Mouse (Mus musculus) MEL (cell line): ENCODE results near the gene Map1s. TPM values are rescaled to one million over a fixed set of nuclear protein-coding genes. Genes with fewer than 3 reads are reported as not detected.

Experiments used
- DNase-seq: peaks from one replicate; pipeline ENCODE4 v3.0.0; 2011; ENCODE audit warnings: low read depth, low spot score
- H3K27ac ChIP-seq: 2 replicates; pipeline ENCODE4 v1.5.1; 2012; ENCODE audit warnings: low read depth, mild to moderate bottlenecking, control low read depth, low read length, moderate library complexity; ENCODE audit not compliant: control insufficient read depth
- H3K27me3 ChIP-seq, 2 experiments: fragments of 150-350 bp in 1 of 2; sonication (generic) in 1 of 2; 2 replicates each; pipeline ENCODE4 v1.6.1; 2012; ENCODE audit warnings: low read length in 2 of 2, mild to moderate bottlenecking in 2 of 2, improper control_type of control experiment in 1 of 2, moderate library complexity in 1 of 2; ENCODE audit not compliant: insufficient read depth in 2 of 2, control insufficient read depth in 1 of 2
- H3K36me3 ChIP-seq, 2 experiments: 2 replicates each; pipeline ENCODE4 v1.6.1; 2012 to 2014; ENCODE audit warnings: low read length in 2 of 2, improper control_type of control experiment in 1 of 2, inconsistent platforms in 1 of 2, mild to moderate bottlenecking in 1 of 2; ENCODE audit not compliant: insufficient read depth in 2 of 2, control insufficient read depth in 1 of 2
- H3K4me1 ChIP-seq, 2 experiments: fragments of 150-350 bp in 1 of 2; sonication (generic) in 1 of 2; 2 replicates each; pipeline ENCODE4 v1.6.1; 2012; ENCODE audit warnings: low read length in 2 of 2, improper control_type of control experiment in 1 of 2, mild to moderate bottlenecking in 1 of 2; ENCODE audit not compliant: insufficient read depth in 2 of 2, control insufficient read depth in 1 of 2
- H3K4me3 ChIP-seq, 2 experiments: fragments of 150-350 bp in 1 of 2; sonication (generic) in 1 of 2; 2 replicates each; pipeline ENCODE4 v1.5.1; 2012; ENCODE audit warnings: low read depth in 2 of 2, low read length in 2 of 2, mild to moderate bottlenecking in 2 of 2, moderate library complexity in 2 of 2, control low read depth in 1 of 2, improper control_type of control experiment in 1 of 2; ENCODE audit not compliant: control insufficient read depth in 1 of 2, insufficient read depth in 1 of 2
- H3K79me2 ChIP-seq: 2 replicates; pipeline ENCODE4 v1.6.1; 2012; ENCODE audit warnings: mild to moderate bottlenecking, low read length, moderate library complexity; ENCODE audit not compliant: control insufficient read depth, poor library complexity, insufficient read depth
- H3K9ac ChIP-seq: 2 replicates; pipeline ENCODE4 v1.6.1; 2012; ENCODE audit warnings: low read depth, mild to moderate bottlenecking, control low read depth, low read length, moderate library complexity; ENCODE audit not compliant: control insufficient read depth, poor library complexity, severe bottlenecking
- H3K9me3 ChIP-seq: fragments of 150-350 bp; sonication (generic); replicated peaks from 2 replicates; pipeline ENCODE4 v1.6.1; 2012; ENCODE audit warnings: mild to moderate bottlenecking, low read length, improper control_type of control experiment, moderate library complexity; ENCODE audit not compliant: insufficient read depth
- BHLHE40 ChIP-seq: IDR thresholded peaks from 2 replicates; pipeline ENCODE4 v1.6.1; 2012; ENCODE audit warnings: low read depth, mild to moderate bottlenecking, inconsistent platforms, low read length, improper control_type of control experiment, borderline replicate concordance
- CHD1 ChIP-seq: IDR thresholded peaks from 2 replicates; pipeline ENCODE4 v1.6.1; 2012; ENCODE audit warnings: low read depth, mild to moderate bottlenecking, inconsistent platforms, low read length, improper control_type of control experiment
- CHD2 ChIP-seq: IDR thresholded peaks from 2 replicates; pipeline ENCODE4 v1.6.1; 2011; ENCODE audit warnings: low read length, improper control_type of control experiment
- CTCF ChIP-seq, 3 experiments: IDR thresholded peaks in 2 of 3; conservative IDR thresholded peaks in 1 of 3; 2 replicates each; pipeline ENCODE4 v1.5.1; 2011 to 2012; ENCODE audit warnings: low read length in 3 of 3, low read depth in 2 of 3, mild to moderate bottlenecking in 2 of 3, improper control_type of control experiment in 1 of 3, inconsistent platforms in 1 of 3, mixed read lengths in 1 of 3, moderate library complexity in 1 of 3; ENCODE audit not compliant: control insufficient read depth in 1 of 3, insufficient read depth in 1 of 3, poor library complexity in 1 of 3, severe bottlenecking in 1 of 3
- E2F4 ChIP-seq: IDR thresholded peaks from 2 replicates; pipeline ENCODE4 v1.6.1; 2011; ENCODE audit warnings: low read depth, low read length, improper control_type of control experiment, borderline replicate concordance
- ELF1 ChIP-seq: IDR thresholded peaks from 2 replicates; pipeline ENCODE4 v1.6.1; 2014; ENCODE audit warnings: low read depth, mild to moderate bottlenecking, inconsistent platforms, low read length, improper control_type of control experiment, moderate library complexity
- ETS1 ChIP-seq: IDR thresholded peaks from 2 replicates; pipeline ENCODE4 v1.6.1; 2012; ENCODE audit warnings: low read depth, mild to moderate bottlenecking, inconsistent platforms, low read length, improper control_type of control experiment, moderate library complexity
- GABPA ChIP-seq: IDR thresholded peaks from 2 replicates; pipeline ENCODE4 v1.6.1; 2012; ENCODE audit warnings: low read depth, mild to moderate bottlenecking, inconsistent platforms, low read length, improper control_type of control experiment, moderate library complexity
- HCFC1 ChIP-seq: IDR thresholded peaks from 2 replicates; pipeline ENCODE4 v1.6.1; 2012; ENCODE audit warnings: low read depth, mild to moderate bottlenecking, inconsistent platforms, low read length, improper control_type of control experiment, moderate library complexity
- MAFK ChIP-seq: IDR thresholded peaks from 2 replicates; pipeline ENCODE4 v1.6.1; 2011; ENCODE audit warnings: low read depth, mild to moderate bottlenecking, low read length, improper control_type of control experiment, borderline replicate concordance
- MAZ ChIP-seq: IDR thresholded peaks from 2 replicates; pipeline ENCODE4 v1.6.1; 2012; ENCODE audit warnings: low read depth, mild to moderate bottlenecking, inconsistent platforms, low read length, improper control_type of control experiment
- MYB ChIP-seq: IDR thresholded peaks from 2 replicates; pipeline ENCODE4 v1.6.1; 2011; ENCODE audit warnings: mild to moderate bottlenecking, low read depth, low read length, improper control_type of control experiment
- NELFE ChIP-seq: IDR thresholded peaks from 2 replicates; pipeline ENCODE4 v1.6.1; 2011; ENCODE audit warnings: low read depth, low read length, improper control_type of control experiment
- POLR2A ChIP-seq, 2 experiments: IDR thresholded peaks; 2 replicates each; pipeline ENCODE4 v1.6.1; 2011 to 2012; ENCODE audit warnings: low read length in 2 of 2, mild to moderate bottlenecking in 2 of 2, control low read depth in 1 of 2, improper control_type of control experiment in 1 of 2, low read depth in 1 of 2, moderate library complexity in 1 of 2; ENCODE audit not compliant: control insufficient read depth in 1 of 2, insufficient read depth in 1 of 2, poor library complexity in 1 of 2
- RAD21 ChIP-seq: IDR thresholded peaks from 2 replicates; pipeline ENCODE4 v1.6.1; 2011; ENCODE audit warnings: mild to moderate bottlenecking, low read depth, low read length, improper control_type of control experiment
- SIN3A ChIP-seq: IDR thresholded peaks from 2 replicates; pipeline ENCODE4 v1.6.1; 2012; ENCODE audit warnings: low read length, improper control_type of control experiment, inconsistent platforms
- SMC3 ChIP-seq: IDR thresholded peaks from 2 replicates; pipeline ENCODE4 v1.6.1; 2011; ENCODE audit warnings: low read depth, low read length, improper control_type of control experiment
- TCF12 ChIP-seq: IDR thresholded peaks from 2 replicates; pipeline ENCODE4 v1.6.1; 2014; ENCODE audit warnings: low read depth, mild to moderate bottlenecking, inconsistent platforms, low read length, improper control_type of control experiment, moderate library complexity
- ZC3H11A ChIP-seq: IDR thresholded peaks from 2 replicates; pipeline ENCODE4 v1.6.1; 2012; ENCODE audit warnings: low read depth, mild to moderate bottlenecking, inconsistent platforms, low read length, improper control_type of control experiment
- ZKSCAN1 ChIP-seq: IDR thresholded peaks from 2 replicates; pipeline ENCODE4 v1.6.1; 2012; ENCODE audit warnings: low read depth, mild to moderate bottlenecking, inconsistent platforms, low read length, improper control_type of control experiment, moderate library complexity
- ZNF384 ChIP-seq: IDR thresholded peaks from 2 replicates; pipeline ENCODE4 v1.6.1; 2012; ENCODE audit warnings: low read depth, mild to moderate bottlenecking, inconsistent platforms, low read length, improper control_type of control experiment
- polyA plus RNA-seq, 2 experiments: library from polyadenylated mRNA; stranded (reverse) in 1 of 2; unstranded in 1 of 2; fragments of >175 nt in 1 of 2; fragments of >200 nt in 1 of 2; gene quantifications; 2 replicates each; pipeline versions ENCODE4 v1.2.1 to v1.2.4; 2012; ENCODE audit warnings: low replicate concordance in 2 of 2, low read depth in 1 of 2; ENCODE audit not compliant: insufficient read length in 2 of 2, insufficient read depth in 1 of 2, missing spikeins in 1 of 2
- total RNA-seq: library from RNA; depleted of rRNA; stranded (reverse); fragments of 300-350 nt; gene quantifications from 2 replicates; pipeline ENCODE4 v1.2.3, GENCODE M21; 2012

The Map1s gene
- total and polyA plus RNA-seq, 3 experiments = 51.0 to 53.3 TPM; not detected in 1

DNA sequence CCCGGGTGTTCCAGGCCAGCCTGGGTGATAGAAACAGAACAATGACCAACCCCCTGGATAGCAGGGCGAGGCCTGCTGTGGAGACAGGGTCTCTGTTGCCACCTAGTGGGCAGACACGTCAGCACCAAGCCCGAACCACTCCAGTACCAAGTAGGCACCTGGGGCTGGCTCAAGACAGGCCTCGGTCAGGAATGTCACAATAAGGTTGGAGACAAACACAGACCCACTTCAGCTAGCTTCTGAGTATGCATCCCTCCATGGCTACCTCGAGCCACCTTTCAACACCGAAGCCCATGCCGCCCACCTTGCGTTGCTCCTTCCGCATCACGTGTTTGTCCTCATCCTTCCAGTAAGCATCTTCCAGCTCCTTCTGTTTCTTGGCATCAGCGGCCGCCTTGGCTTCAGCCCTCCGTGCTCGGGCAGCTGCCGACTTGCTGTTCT, 36.1 kb upstream of the Map1s start:
- peaks cover 5% of the 10 kb centered on the region for H3K79me2 ChIP-seq
- H3K27ac ChIP-seq = no peak overlapping the region
- H3K9me3 ChIP-seq = no peaks in the 10 kb centered on the region
- H3K36me3 ChIP-seq = peaks cover 0 to 2% of the 10 kb centered on the region in 2 experiments; a peak in 1 of 4 replicates
- TF ChIP-seq E2F4 (no peak), MAZ (no peak), POLR2A (IDR thresholded peaks at IDR 0.05; ENCODE audit: control insufficient read depth in 1 of 2, insufficient read depth in 1 of 2, low read depth in 1 of 2, low read length in 2 of 2, poor library complexity in 1 of 2) (no peak), CHD2 (no peak), ZKSCAN1 (no peak), SMC3 (peak; percentile 87), TCF12 (no peak), CTCF (IDR thresholded peaks at IDR 0.05 in 2 of 3, conservative IDR thresholded peaks at IDR 0.05 in 1 of 3; ENCODE audit: control insufficient read depth in 1 of 3, insufficient read depth in 1 of 3, low read depth in 2 of 3, low read length in 3 of 3, poor library complexity in 1 of 3, severe bottlenecking in 1 of 3) (peak; percentile 86 to 92 (median 88)), ZC3H11A (peak; percentile 76), SIN3A (peak; percentile 46; the same call in 1 of the 2 replicates), GABPA (no peak), ZNF384 (peak; percentile 25; the same call in 1 of the 2 replicates), RAD21 (peak; percentile 87), CHD1 (no peak)
- DNase-seq = peak; percentile 77
- H3K9ac ChIP-seq = no peak overlapping the region
- no peaks in the 10 kb centered on the region for H3K27me3 ChIP-seq
- H3K4me3 ChIP-seq = no peak overlapping the region
- H3K4me1 ChIP-seq = peaks cover 0 to 11% of the 10 kb centered on the region in 2 experiments; a peak in 1 of 4 replicates

- no peak overlapping the region for H3K4me3 ChIP-seq
- H3K27me3 ChIP-seq = no peaks in the 10 kb centered on the region
- H3K9ac ChIP-seq = no peak overlapping the region
- H3K27ac ChIP-seq = no peak overlapping the region
- H3K4me1 ChIP-seq = peaks cover 0 to 9% of the 10 kb centered on the region in 2 experiments; a peak in 1 of 4 replicates
- H3K9me3 ChIP-seq = no peaks in the 10 kb centered on the region
- TF ChIP-seq ZC3H11A (no peak), BHLHE40 (no peak), E2F4 (no peak), ELF1 (no peak), MYB (no peak), MAFK (no peak), CHD2 (no peak), GABPA (no peak), NELFE (no peak), ETS1 (no peak), SIN3A (no peak), ZNF384 (no peak), HCFC1 (no peak)
- peaks cover 0 to 1% of the 10 kb centered on the region in 2 experiments; a peak in 1 of 4 replicates for H3K36me3 ChIP-seq
- peaks cover 5% of the 10 kb centered on the region for H3K79me2 ChIP-seq
- DNase-seq = no peak
These were observed 34.4 kb upstream of the Map1s start for GRCm38 (mm10) chr8:70871195-70871807.
